Mouse (Mus musculus): ENCODE measurements around the gene 1110004F10Rik.

Gene 1110004F10Rik

DNA sequence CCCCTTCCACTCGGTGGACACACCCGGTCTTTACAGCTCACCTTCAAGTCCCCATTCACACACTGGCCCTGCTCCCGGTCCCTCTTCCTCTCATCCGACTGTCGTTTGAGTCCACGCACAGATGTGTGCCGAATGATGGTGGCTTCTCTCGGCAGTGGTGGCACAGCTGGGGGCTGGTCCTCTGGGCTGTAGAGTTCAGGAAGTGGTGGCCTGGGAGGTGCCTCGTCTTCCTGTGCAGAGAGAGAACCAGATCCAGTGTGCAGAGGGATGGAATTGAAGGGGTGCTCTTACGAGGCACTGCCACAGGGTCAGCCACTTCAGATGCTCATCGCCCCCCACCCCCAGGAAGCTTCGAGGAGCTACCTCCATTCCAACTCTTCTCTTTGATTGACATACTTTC lies 98.0 kb downstream of the 1110004F10Rik start:
- DNase-seq (ENCODE audit: extremely low spot score): no peak

GRCm38 (mm10) chr7:116137671-116138070 lies 98.5 kb downstream of the 1110004F10Rik start:
- DNase-seq (ENCODE audit: extremely low spot score): no peak

GRCm38 (mm10) chr7:116145030-116145429 lies 105.8 kb downstream of the 1110004F10Rik start:
- DNase-seq (ENCODE audit: extremely low spot score): no peak

GRCm38 (mm10) chr7:116147114-116147513 lies 107.9 kb downstream of the 1110004F10Rik start:
- no peak for DNase-seq (ENCODE audit: extremely low spot score)

GRCm38 (mm10) chr7:116149568-116149967 lies 110.4 kb downstream of the 1110004F10Rik start:
- DNase-seq (ENCODE audit: extremely low spot score): no peak

DNA sequence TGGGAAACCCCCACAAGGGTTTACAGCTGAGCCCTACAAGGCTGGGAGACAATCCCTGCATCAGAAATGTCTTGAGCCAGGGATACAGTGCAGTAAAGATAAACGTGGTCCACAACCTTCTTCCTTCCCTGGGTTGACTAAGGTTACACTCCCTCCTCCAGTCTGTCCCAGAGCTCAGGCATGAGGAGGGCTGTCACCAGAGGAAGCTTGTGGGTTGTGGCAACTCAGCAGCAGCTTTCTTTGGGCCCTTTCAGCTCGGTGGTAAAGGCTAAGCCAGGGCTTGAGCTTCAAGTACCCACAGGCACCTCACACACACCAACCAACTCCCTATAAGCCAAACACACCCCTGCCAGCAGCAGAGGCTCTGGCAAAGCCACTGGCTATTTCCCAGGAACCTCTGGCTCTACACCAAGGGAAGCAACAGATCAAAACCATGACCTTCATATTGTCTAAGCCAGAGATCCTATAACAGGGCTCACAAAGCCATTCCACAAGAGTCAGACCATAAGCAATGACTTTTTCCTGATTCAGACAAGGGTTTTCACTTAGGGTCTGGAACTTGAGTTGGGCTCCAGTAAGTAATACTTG lies 114.7 kb downstream of the 1110004F10Rik start:
- no peak for DNase-seq (ENCODE audit: extremely low spot score)

All from embryo, embryonic 9.5 days (tissue).